Mouse (Mus musculus) cerebellum, adult 18-20 months (tissue): ENCODE data around the gene Lmod1.

ENCODE experiments used
- DNase-seq, 2 experiments: peaks; one replicate each; pipeline ENCODE4 v3.0.0; 2021

Lmod1 gene

GRCm38 (mm10) chr1:135413996-135414395 is 89.4 kb downstream of the Lmod1 start:
- no peak for DNase-seq
